Mouse (Mus musculus) hindlimb bud, embryonic 11.5 days (tissue): Measurements from ENCODE around the gene Kcnh2.

Experiments
- DNase-seq: peaks from one replicate; pipeline ENCODE4 v3.0.0-alpha.2; 2012; ENCODE audit warnings: low read depth, low spot score; ENCODE audit errors: extremely low spot score

The Kcnh2 gene

GRCm38 (mm10) chr5:24347186-24347875, 4.1 kb downstream of the Kcnh2 start:
- DNase-seq, result no peak

- DNase-seq, result no peak
Measured at GRCm38 (mm10) chr5:24346313-24346712, 5.1 kb downstream of the Kcnh2 start.

- DNase-seq, result no peak
Measured at GRCm38 (mm10) chr5:24344477-24345051, 6.8 kb downstream of the Kcnh2 start.

DNA sequence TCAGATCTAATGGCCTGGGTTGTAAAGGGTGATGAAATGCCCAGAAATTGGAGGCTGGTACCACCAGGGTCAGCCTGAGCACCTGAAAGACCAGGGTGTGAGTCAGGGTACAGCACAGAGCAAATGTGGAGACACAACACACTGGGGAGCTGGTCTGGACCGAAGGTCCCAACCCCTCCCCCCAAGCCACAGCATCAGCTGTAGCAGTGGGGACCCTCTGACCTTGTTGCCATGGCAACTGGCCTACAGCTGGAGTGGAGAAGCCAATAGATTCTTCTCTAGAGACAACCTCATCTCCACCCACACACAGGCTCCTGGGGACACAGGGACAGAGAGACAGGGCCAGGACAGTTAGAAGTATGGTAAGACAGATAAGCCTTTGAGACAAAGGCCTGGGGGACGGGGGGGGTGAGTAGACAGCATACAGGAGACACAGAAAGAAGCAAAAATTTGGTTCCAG, 7.4 kb downstream of the Kcnh2 start:
- no peak for DNase-seq

GRCm38 (mm10) chr5:24343379-24343778, 8.0 kb downstream of the Kcnh2 start:
- DNase-seq, result no peak

DNA sequence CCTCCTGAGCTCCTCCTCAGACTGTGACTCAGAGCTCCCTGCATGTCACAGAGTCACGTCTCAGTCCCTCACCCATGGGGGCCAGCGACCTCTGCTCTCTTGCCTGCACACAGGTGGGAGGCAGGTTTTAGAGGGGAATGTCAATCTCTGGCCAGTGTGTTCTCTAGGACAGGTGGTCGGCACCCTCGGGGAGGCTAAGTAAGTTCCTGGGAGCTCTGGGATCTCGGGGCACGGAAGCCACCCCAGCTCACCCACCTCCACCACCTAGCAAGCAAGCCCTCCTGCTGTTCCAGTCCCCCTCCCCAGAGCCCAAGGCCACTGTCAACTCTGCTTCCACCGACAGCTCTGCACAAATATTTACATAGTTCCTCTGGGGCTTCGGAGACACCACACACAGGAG, 8.4 kb downstream of the Kcnh2 start:
- DNase-seq, result no peak

- DNase-seq, result no peak
Measured at GRCm38 (mm10) chr5:24342205-24342963, 9.0 kb downstream of the Kcnh2 start.

DNA sequence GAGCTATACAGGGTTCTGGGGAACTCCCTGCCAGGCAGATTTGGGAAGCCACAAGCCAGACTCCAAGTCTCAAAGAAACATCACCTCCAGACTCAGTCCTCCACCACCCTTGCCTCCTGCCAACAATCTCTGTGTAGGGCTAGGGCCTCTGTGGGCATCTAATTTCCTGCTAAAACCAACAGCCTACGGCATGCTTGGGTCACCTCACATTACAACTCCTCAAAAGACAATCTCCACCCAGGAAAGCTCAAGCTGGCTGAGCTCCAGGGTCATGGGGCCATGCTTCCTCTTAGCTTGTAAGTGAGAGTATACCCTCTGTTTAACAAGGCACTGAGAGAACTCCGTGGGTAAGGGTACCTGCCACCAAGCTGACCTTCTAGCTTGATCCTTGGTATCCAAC, 13.6 kb downstream of the Kcnh2 start:
- no peak for DNase-seq

DNA sequence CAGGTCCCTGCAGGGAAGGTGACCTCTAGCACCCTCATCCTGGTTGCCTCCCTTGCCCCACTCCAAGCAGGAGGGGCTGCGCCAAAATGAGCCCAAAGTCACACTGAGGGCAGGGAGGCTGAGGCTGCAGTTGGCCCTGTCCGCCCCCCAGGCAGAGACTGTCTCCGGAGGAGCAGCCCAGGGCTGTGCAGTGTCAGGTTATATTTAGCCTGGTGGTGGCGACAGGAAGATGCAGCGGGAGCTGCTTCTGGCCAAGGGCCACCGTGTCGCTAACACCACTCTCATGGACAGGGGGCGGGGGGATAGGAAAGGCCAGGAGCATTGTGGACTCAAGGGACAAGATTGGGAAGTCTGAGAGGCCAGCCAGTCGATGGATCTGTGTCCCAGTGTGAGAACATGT, 14.0 kb downstream of the Kcnh2 start:
- DNase-seq, result no peak

GRCm38 (mm10) chr5:24335888-24336511, 15.4 kb downstream of the Kcnh2 start:
- no peak for DNase-seq

DNA sequence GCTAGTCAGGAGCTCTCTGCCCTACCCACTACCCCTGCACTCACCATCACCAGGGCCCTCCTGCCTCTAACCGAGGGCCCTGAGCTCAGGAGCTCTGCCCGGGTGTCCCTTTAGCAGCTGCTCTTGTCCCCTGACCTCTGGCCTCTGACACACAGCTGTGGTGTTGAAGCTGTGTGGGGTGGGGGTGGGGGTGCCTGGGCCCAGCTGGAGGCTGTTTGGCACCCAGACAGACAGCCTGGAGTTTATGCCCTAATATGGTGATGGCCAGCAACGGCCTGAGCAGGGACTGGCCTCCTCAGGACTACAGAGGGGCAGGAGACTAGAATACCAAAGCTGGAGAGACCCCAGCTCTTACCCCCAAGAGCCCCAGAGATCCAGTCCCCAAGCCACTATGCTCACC, 16.7 kb downstream of the Kcnh2 start:
- no peak for DNase-seq

DNA sequence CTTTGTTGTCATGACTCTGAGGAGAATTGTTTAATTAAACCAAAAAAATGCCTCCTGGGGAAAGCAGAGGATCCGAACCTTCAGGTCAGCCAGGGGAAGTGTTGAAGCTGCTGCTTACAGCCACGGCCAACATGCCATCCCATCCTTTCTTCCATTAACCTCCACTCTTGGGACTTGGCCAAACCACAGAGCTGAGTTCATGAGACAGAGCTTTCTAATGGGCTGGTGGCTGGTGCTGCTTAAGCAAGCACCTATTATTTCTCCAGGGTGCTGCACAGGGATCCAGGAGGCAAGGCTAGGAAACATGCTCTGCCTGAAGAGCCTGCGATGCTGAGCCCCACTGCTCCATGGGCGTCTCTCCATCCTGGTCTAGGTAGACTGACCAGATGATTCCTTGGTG, 19.0 kb downstream of the Kcnh2 start:
- DNase-seq, result no peak

GRCm38 (mm10) chr5:24329965-24330298, 21.5 kb downstream of the Kcnh2 start:
- no peak for DNase-seq

GRCm38 (mm10) chr5:24329212-24329964, 22.0 kb downstream of the Kcnh2 start:
- no peak for DNase-seq

DNA sequence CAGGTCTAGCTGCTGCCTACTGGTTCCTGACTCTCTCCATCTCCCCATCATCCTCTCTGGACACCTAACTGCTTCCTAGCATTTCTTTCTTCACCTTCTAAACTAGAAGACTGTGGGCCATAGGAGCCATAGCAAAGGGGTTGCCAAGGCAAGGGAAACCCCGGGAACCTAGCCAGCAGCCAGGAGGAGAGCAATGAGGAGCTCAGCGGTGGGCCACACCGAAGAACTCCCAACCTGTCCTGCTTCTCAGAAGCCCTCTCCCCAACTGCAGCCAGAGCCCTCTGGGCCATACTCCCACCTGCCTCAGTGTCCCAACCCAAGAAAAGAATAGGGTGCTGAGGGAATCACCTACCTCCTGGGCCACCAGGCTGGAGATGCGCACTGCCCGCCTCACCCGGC, 22.6 kb downstream of the Kcnh2 start:
- no peak for DNase-seq

- DNase-seq, result no peak
Measured at GRCm38 (mm10) chr5:24326842-24327417, 24.5 kb downstream of the Kcnh2 start.

DNA sequence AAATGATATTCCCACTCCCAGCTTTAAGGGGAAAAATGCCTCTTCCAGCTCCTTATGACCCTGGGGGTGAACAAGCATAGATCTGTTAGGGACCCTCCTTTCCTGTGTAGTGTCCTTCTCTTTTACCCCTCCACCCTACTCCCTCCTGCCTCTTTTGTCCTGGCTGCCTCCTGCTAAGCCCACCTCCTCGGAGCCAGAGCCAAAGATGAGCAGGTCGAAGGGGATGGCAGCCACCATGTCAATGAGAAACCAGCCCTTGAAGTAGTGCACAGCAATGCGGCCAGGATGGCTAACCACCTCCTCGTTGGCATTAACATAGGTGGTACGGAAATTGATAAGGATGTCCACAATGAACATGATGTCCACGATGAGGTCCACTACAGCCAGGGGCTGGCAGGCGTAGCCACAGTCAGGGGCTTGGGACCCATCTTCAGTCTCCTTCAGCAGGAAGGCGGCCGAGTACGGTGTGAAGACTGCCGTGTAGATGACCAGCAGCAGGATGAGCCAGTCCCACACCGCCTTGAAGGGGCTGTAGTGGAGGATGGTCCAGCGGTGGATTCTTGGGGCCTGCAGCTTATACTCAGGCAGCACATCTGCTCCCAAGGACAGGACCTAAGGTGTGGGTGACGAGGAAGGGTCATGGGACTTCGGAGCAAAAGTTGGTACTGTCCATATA, 25.1 kb downstream of the Kcnh2 start:
- DNase-seq, result no peak

GRCm38 (mm10) chr5:24325251-24325650, 26.2 kb downstream of the Kcnh2 start:
- DNase-seq, result no peak

GRCm38 (mm10) chr5:24321711-24322682, 29.4 kb downstream of the Kcnh2 start:
- DNase-seq, result no peak
